Mouse (Mus musculus) cerebellum, adult 11 months (tissue): ENCODE data around the gene Slc51b.

ENCODE experiments used
- DNase-seq: peaks from one replicate; pipeline ENCODE4 v3.0.0; 2022

Gene Slc51b

DNA sequence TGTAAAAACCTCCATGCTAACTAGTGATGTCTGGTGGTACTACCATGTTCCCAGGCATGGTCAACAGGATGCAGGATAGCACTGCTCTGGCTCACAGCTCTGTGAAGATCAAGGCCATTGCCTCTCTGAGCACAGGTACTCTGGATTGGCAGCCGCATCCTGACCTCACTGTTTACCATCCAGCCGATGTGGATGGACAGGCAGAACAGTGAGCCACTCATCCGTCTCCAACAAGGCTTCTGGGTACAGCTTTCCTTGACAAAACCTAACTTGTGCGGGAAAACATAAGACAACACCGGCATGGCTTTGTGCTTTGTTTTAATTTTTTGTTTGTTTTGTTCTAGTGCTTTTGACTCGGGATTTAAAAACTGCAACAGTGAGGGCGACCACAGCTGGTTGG lies 57.0 kb downstream of the Slc51b start:
- no peak for DNase-seq

DNA sequence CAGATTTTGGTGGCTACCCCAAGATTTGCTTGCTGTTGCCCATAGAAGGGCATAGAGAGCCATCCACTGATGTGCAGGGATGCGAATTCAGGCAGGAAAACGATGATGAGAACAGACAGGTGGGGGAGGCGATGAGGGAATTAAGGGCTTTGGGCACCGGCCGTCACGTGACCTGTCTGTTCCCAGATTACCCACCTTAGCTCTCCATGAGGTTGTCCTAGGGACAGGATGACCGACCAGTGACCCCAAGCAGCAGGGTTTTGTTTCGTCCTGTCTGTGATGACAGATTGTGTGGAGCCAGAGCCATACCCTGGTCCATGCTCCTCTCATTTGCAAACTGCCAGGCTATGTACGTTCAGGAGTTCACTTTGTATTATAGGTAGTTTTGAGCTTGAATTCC lies 59.1 kb downstream of the Slc51b start:
- DNase-seq: no peak
